ENCODE assay signal across 14 mouse cellular contexts in the genomic region with DNA sequence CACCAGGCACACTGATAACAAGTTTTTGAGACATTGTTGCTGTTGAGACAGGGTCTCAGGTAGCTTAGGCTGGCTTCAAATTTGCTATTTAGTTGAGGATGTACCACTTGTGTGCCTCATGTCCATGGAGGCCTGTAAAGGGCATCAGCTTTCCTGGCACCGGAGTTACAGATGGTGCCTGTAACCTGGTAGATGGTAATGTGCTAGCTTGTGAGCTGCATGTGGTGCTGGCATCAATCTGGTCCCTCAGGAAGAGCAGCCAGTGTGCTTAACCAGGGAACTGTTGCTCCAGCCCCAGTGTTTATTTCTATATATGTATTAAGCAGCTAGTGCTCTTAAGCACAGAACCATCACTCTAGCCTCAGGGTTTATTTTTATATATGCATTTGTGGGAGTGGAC.
A peak's percentile ranks its signal among the peaks of the same experiment; 100 is the strongest.
DNase-seq lines count a peak whose midpoint lies in the region.
"Had no signal": no experiment of that assay in that cellular context is flagged by ENCODE, and none has a peak within 500 bp of the region (broad histone marks: within the 10 kb centered on the region; RNA-seq: fewer than 3 reads in every experiment).

No protein-coding gene starts in this region.

- DNase-seq in cerebellum, adult 18-20 months, result peak; percentile 58 to 63
- no peak for DNase-seq in cerebellum, postnatal 4 days (ENCODE audit: low spot score in 2 of 2)
- peak; percentile 68 for DNase-seq in cerebellum, adult 9-11 months
- DNase-seq in cerebellum, postnatal 10 days, result no peak
- peak; percentile 81 for DNase-seq in brain, adult 2 months (ENCODE audit: low read depth, low spot score)
- DNase-seq in cerebellum, postnatal 36 days, result peak; percentile 44 to 49
- no peak for DNase-seq in kidney, postnatal 10 days
- DNase-seq: adrenal gland, postnatal 10 days; adrenal gland, postnatal 36 days; B cell, adult 2 months; forebrain, postnatal 0 days; gastrocnemius, adult 2 months; gastrocnemius, postnatal 14 days; heart, adult 11 months had no signal

Comparison
In these comparisons a context has a peak if more than half of its experiments do, and no peak if none do; other contexts are left out.
1. DNase-seq: peak in cerebellum, adult 18-20 months (2 of 2), cerebellum, adult 9-11 months (single experiment), brain, adult 2 months (single experiment) and cerebellum, postnatal 36 days (2 of 2); none in cerebellum, postnatal 4 days (0 of 2), cerebellum, postnatal 10 days (0 of 2) and kidney, postnatal 10 days (single experiment).